Mouse (Mus musculus) liver, embryonic 14.5 days (tissue): Measurements from ENCODE around the gene Ptprd.

ENCODE experiments used
- CTCF ChIP-seq: IDR thresholded peaks from 2 replicates; pipeline ENCODE4 v1.5.1; 2016; ENCODE audit warnings: antibody characterized with exemption, low read depth, control low read depth
- EP300 ChIP-seq: IDR thresholded peaks from 2 replicates; pipeline ENCODE4 v1.6.1; 2016; ENCODE audit warnings: antibody characterized with exemption, low read depth

GRCm38 (mm10) chr4:76241140-76241539 is 1970.6 kb downstream of the Ptprd start:
- TF ChIP-seq CTCF, result no peak
- no peak for TF ChIP-seq EP300
